ENCODE assay signal across 9 mouse cellular contexts in genomic region chr16:37583801-37584200, GRCm38 (mm10). TPM values are rescaled to one million over a fixed set of nuclear protein-coding genes. Genes with fewer than 3 reads are reported as not detected.
DNase-seq lines count a peak whose midpoint lies in the region; ATAC-seq and TF ChIP-seq lines count a peak whose summit lies in the region.
"Had no signal": no experiment of that assay in that cellular context is flagged by ENCODE, and none has a peak within 500 bp of the region (broad histone marks: within the 10 kb centered on the region; RNA-seq: fewer than 3 reads in every experiment).

No protein-coding gene starts in this region.

- H3K4me3 ChIP-seq in heart, embryonic 13.5 days = peak overlapping the region; percentile 50
- H3K4me3 ChIP-seq in forebrain, embryonic 16.5 days (replicated peaks; ENCODE audit: low read length) = peak overlapping the region; percentile 33
- 0 out of 4 replicates have a peak overlapping the region, but pooled peaks of 1 of the 2 experiments have one; percentile 3 for H3K4me3 ChIP-seq in liver, embryonic 14.5 days (ENCODE audit: insufficient read depth in 1 of 2, low read depth in 2 of 2, low read length in 2 of 2)

- no peak overlapping the region for H3K27ac ChIP-seq in heart, embryonic 13.5 days (replicated peaks)
- H3K27ac ChIP-seq in forebrain, embryonic 16.5 days (ENCODE audit: low read length) = peak overlapping the region; percentile 93
- no peak overlapping the region for H3K27ac ChIP-seq in liver, embryonic 14.5 days

- H3K9ac ChIP-seq in heart, embryonic 13.5 days = peak overlapping the region; percentile 70
- peak overlapping the region; percentile 60 for H3K9ac ChIP-seq in forebrain, embryonic 16.5 days (replicated peaks; ENCODE audit: low read depth, low read length)
- no peak overlapping the region for H3K9ac ChIP-seq in liver, embryonic 14.5 days (replicated peaks)

- no peak for TF ChIP-seq EP300 in liver, embryonic 14.5 days (IDR thresholded peaks at IDR 0.05; ENCODE audit: low read depth)

- H3K36me3 ChIP-seq in heart, embryonic 13.5 days = no peaks in the 10 kb centered on the region
- H3K36me3 ChIP-seq in forebrain, embryonic 16.5 days (ENCODE audit: control insufficient read depth, insufficient read depth) = no peaks in the 10 kb centered on the region
- no peaks in the 10 kb centered on the region for H3K36me3 ChIP-seq in liver, embryonic 14.5 days (replicated peaks; ENCODE audit: control insufficient read depth, insufficient read depth, low read depth)

- no peaks in the 10 kb centered on the region for H3K27me3 ChIP-seq in heart, embryonic 13.5 days (replicated peaks)
- no peaks in the 10 kb centered on the region for H3K27me3 ChIP-seq in forebrain, embryonic 16.5 days (replicated peaks; ENCODE audit: control insufficient read depth, insufficient read depth, low read length)
- no peaks in the 10 kb centered on the region for H3K27me3 ChIP-seq in liver, embryonic 14.5 days (ENCODE audit: control insufficient read depth, insufficient read depth, low read length)

- 49% methylated on average over 6 of the region's 6 CpGs for WGBS in heart, embryonic 13.5 days
- WGBS in forebrain, embryonic 16.5 days = 30% methylated on average over 6 of the region's 6 CpGs
- WGBS in liver, embryonic 14.5 days (ENCODE audit: insufficient replicate concordance) = 45% methylated on average over 6 of the region's 6 CpGs

- H3K4me1 ChIP-seq in heart, embryonic 13.5 days = peaks cover 26% of the 10 kb centered on the region
- peaks cover 21% of the 10 kb centered on the region for H3K4me1 ChIP-seq in forebrain, embryonic 16.5 days (replicated peaks; ENCODE audit: control insufficient read depth, insufficient read depth, low read length)
- peaks cover 0 to 10% of the 10 kb centered on the region in 2 experiments; a peak in 1 of 4 replicates for H3K4me1 ChIP-seq in liver, embryonic 14.5 days (replicated peaks; ENCODE audit: control insufficient read depth in 2 of 2, insufficient read depth in 2 of 2, low read length in 1 of 2)

- ATAC-seq in heart, embryonic 13.5 days (ENCODE audit: extremely low read depth, insufficient number of reproducible peaks, low FRiP score, low TSS enrichment) = no peak
- ATAC-seq in forebrain, embryonic 16.5 days = peak; percentile 22; the same call in 1 of the 2 replicates
- ATAC-seq in liver, embryonic 14.5 days (ENCODE audit: insufficient read depth) = no peak
- no peak for ATAC-seq in megakaryocyte progenitor cell, adult 5-6 weeks (replicated peaks; ENCODE audit: poor library complexity)

- H3K9me3 ChIP-seq in heart, embryonic 13.5 days = no peaks in the 10 kb centered on the region
- H3K9me3 ChIP-seq in forebrain, embryonic 16.5 days (ENCODE audit: control insufficient read depth, low read length) = no peaks in the 10 kb centered on the region
- no peaks in the 10 kb centered on the region for H3K9me3 ChIP-seq in liver, embryonic 14.5 days (ENCODE audit: control insufficient read depth, low read length)

- no peak for DNase-seq in heart, adult 9 months (ENCODE audit: low spot score in 2 of 2)
- DNase-seq in MN1 (ENCODE audit: low spot score) = peak; percentile 12
- DNase-seq in liver, embryonic 14.5 days (ENCODE audit: low read depth in 3 of 3, low spot score in 3 of 3) = no peak
- DNase-seq in spleen, postnatal 14 days (ENCODE audit: low spot score in 2 of 2) = no peak
- no peak for DNase-seq in cerebellum, adult 18-20 months

- peak overlapping the region; percentile 70 for H3K4me2 ChIP-seq in heart, embryonic 13.5 days
- H3K4me2 ChIP-seq in forebrain, embryonic 16.5 days (ENCODE audit: low read length) = peak overlapping the region; percentile 58
- H3K4me2 ChIP-seq in liver, embryonic 14.5 days (ENCODE audit: low read depth) = peak overlapping the region; percentile 56

- no peak for TF ChIP-seq CTCF in liver, embryonic 14.5 days (IDR thresholded peaks at IDR 0.05; ENCODE audit: low read depth)

RNA-seq across cellular contexts. Expression of gene Hgd, which starts 3.8 kb away (rescaled TPM):
- 0.16 and 1.8 TPM in 2 replicates for polyA plus RNA-seq in heart, embryonic 13.5 days (2015; fragmentation: Nextera tagmentation; extraction: Ambion mirVana)
- 0.19 and 0.23 TPM in 2 replicates for polyA plus RNA-seq in forebrain, embryonic 16.5 days (2015; fragmentation: Nextera tagmentation; extraction: Ambion mirVana)
- 20.3 and 21.3 TPM in 2 replicates for polyA plus RNA-seq in liver, embryonic 14.5 days (2012; rRNA removed)
- polyA plus RNA-seq in liver, embryonic 14.5 days (2014; fragmentation: Nextera tagmentation; extraction: Ambion mirVana) = 32.7 and 34.6 TPM in 2 replicates
- total RNA-seq in megakaryocyte progenitor cell, adult 5-6 weeks (2015) = not detected in 2 replicates
- total RNA-seq in megakaryocyte progenitor cell, adult 5-6 weeks (2017) = 0.20 TPM in 1 of 2 replicates, not detected in the other
- total RNA-seq: left cerebral cortex, postnatal 36 days had no signal

RNA-seq across cellular contexts. Expression of gene Rabl3, which starts 44.1 kb away (rescaled TPM):
- polyA plus RNA-seq in heart, embryonic 13.5 days (2015; fragmentation: Nextera tagmentation; extraction: Ambion mirVana) = 23.8 and 26.4 TPM in 2 replicates
- 16.6 and 17.0 TPM in 2 replicates for polyA plus RNA-seq in forebrain, embryonic 16.5 days (2015; fragmentation: Nextera tagmentation; extraction: Ambion mirVana)
- 3.8 TPM in 2 replicates for polyA plus RNA-seq in liver, embryonic 14.5 days (2012; rRNA removed)
- 14.0 and 15.4 TPM in 2 replicates for polyA plus RNA-seq in liver, embryonic 14.5 days (2014; fragmentation: Nextera tagmentation; extraction: Ambion mirVana)
- total RNA-seq in megakaryocyte progenitor cell, adult 5-6 weeks (2015) = 12.3 and 20.9 TPM in 2 replicates
- 9.5 and 9.9 TPM in 2 replicates for total RNA-seq in megakaryocyte progenitor cell, adult 5-6 weeks (2017)

RNA-seq across cellular contexts. Expression of gene Gtf2e1, which starts 44.2 kb away (rescaled TPM):
- 20.4 and 20.5 TPM in 2 replicates for polyA plus RNA-seq in heart, embryonic 13.5 days (2015; fragmentation: Nextera tagmentation; extraction: Ambion mirVana)
- 40.4 and 46.0 TPM in 2 replicates for polyA plus RNA-seq in forebrain, embryonic 16.5 days (2015; fragmentation: Nextera tagmentation; extraction: Ambion mirVana)
- 4.3 and 6.6 TPM in 2 replicates for polyA plus RNA-seq in liver, embryonic 14.5 days (2012; rRNA removed)
- 8.6 and 9.7 TPM in 2 replicates for polyA plus RNA-seq in liver, embryonic 14.5 days (2014; fragmentation: Nextera tagmentation; extraction: Ambion mirVana)
- 18.8 and 19.5 TPM in 2 replicates for total RNA-seq in megakaryocyte progenitor cell, adult 5-6 weeks (2015)
- 24.9 and 26.6 TPM in 2 replicates for total RNA-seq in megakaryocyte progenitor cell, adult 5-6 weeks (2017)
